Mouse (Mus musculus): ENCODE results near the gene Dnajc27. TPM values are rescaled to one million over a fixed set of nuclear protein-coding genes. Genes with fewer than 3 reads are reported as not detected.

Dnajc27 gene
- total RNA-seq, 4 experiments from 2014 or later = 5.2 to 7.1 (median 6.6) TPM

DNA sequence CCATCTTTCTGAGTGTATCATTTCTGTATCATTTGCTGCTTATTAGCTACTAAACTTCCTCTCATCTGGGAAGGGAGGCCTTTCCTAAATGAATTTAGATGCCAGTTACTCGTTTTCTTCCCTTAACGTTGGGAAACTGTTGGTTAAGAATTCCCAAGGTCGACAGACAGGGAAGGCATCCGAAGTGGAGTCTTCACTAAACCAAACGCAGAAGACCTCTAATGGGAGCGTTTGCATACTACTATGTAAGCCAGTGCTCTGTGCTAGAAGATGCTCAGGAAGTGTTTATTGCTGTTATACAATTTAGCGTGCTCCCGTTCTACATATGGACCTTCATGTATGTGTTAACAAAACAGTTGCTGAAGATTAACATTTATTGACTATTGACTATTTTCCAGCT is 1.1 kb downstream of the Dnajc27 start:
- DNase-seq = no peak

- peak; percentile 58 for DNase-seq
Observed at GRCm38 (mm10) chr12:4107383-4107782, 25.0 kb downstream of the Dnajc27 start.

DNA sequence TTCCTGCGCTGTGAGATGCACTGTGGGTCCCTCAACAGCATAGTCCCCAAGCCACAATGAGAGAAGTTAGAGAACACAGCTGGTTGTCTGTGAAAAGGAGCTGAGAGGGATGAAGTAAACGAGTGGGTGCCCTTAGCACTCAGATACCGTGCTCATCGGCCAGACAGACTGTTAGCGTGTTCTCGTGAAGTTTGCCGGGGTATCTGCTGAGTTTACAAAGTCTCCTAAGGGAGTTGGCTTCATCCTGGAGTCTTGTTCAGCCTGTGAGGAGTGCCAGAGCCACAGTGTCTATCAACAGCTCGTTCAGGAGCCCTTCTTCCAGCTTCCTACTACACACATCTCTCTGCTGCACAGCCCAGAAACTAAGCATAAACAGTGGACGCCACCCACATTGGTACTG is 33.7 kb downstream of the Dnajc27 start:
- no peak for DNase-seq

DNA sequence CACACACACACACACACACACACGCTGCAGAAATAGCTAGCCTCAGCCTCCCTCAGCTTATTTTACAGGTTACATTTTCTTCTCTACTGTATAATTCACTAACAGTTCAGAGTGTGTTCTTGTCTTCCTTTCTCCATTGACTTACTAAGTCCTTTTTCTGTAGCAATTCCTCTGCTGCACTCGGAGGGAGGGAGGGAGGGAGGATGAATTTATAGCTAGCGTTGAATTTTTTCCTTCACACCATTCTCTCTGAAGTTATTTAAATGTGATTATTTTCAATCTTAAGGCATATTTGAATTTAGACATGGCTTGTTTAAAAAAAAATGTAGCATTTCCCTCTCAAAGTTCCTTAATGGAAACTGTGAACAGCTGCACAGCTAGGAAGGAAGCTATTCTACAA is 34.8 kb downstream of the Dnajc27 start:
- no peak for DNase-seq

GRCm38 (mm10) chr12:4117579-4117978 is 35.2 kb downstream of the Dnajc27 start:
- no peak for DNase-seq

DNA sequence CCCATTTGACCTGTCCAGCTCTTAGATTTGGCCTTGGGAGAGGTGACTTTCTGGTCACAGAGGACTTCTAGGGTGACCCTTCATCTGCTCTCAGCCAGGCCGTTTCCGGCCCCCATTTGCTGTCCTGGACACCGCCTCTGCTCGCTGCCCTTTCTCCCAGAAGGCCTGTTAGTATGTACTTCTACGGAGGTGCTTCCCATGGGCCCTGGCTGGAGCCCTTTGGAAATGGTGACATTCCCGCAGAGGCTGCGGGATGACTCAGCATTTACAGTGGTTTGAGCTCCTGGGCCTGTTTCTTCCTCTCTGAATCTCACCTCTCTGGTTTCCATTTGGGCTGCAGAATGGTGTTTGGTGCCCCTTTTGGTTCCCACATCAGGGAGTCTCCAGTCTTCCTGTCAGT is 45.0 kb downstream of the Dnajc27 start:
- no peak for DNase-seq

GRCm38 (mm10) chr12:4132941-4133846 is 50.8 kb downstream of the Dnajc27 start, which contains the start of gene Adcy3:
Adcy3 (plus strand) TSS chr12:4133103.
- DNase-seq = peak; percentile 31

DNA sequence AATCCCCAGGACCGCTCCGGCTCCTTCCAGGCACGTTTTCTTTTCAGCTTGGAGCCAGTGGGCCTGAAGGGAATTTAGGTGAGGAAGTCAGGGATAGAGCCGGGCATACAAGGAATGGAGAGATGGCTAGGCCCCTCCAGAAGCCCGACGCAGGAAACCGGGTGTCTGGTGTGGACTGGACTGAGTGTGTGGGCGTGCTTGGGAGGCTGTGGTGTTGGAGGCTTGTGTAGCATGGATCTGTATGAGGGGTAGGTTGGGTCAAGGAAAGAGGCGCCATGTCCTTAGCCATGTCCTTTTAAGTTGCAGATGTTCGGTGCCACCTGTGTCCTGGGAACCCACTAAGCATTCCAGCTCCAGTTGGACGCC is 51.4 kb downstream of the Dnajc27 start:
- no peak for DNase-seq

DNA sequence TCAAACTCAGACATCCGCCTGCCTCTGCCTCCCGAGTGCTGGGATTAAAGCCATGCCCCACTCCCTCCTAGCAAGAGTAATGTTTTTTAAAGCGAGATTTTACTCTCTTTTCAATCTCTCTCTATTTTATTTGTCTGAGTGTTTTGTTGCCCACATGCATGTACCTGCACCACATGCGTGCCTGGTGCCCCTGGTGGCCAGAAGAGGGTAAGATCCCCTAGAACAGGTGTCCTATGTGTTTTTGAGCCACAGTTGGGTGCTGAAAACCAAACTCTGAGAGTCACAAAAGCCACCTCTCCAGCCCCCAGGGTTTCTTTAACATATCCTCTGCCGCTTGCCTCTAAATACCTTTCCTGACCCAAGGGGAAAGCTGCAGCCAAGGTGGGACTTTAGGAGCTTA is 60.8 kb downstream of the Dnajc27 start:
- no peak for DNase-seq

DNA sequence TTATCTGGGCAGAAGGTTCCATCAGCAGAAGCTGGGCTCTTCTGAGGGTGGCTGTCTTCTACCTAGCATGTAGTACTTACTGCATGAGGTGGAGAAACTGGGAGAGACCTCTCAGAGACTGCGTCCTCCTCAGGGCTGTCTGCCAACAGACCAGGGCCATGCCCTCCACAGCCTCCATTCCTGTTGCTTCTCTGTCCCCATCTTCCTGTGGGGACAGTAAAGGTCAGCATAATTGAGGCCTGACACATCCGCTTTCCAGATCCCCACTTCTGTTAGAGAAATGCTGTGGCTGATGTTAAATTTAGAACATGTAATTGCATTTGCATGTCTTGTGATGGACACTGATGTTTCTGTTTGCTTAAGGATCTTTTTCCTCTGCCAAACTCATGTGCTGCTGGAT is 68.6 kb downstream of the Dnajc27 start:
- DNase-seq = no peak

DNA sequence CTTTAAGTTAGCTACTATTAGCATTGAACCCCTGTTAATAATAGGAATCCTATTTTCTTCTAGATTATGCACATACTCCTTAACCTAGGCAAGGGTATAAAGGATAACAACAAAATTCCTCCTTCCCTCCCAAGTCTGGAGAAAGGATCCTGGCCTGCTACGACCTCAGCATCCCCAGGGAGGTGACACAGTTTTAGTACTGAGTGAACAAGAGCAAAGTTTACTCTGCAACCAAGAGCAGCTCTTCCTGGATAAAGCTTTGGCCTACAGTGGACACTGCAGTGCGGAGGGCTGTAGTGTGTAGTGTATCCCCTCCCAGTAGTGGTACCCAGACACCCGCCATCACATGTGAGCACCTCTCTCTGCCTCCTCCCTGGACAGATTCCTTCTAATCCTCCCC is 69.6 kb downstream of the Dnajc27 start:
- no peak for DNase-seq

- DNase-seq = no peak
Observed at GRCm38 (mm10) chr12:4157466-4157865, 75.1 kb downstream of the Dnajc27 start.

DNA sequence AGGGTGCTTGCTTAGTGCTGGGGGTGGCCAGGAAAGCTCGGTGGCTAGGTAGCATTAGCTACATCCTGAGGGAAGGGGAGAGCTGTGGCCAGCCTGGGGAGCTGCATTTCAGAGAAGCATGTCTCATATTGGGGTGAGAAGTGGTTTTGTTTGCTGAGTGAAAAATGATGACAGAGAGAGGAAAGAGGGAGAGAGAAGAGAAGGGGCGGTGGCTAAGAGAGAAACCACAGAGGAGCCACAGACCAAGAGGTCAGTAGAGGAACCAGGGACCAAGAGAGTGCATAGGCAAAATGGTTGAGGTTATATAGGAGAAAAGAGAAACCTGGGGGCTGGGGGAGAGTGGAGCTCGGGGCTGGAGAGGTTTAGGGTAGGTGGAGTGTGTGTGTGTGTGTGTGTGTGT is 75.8 kb downstream of the Dnajc27 start:
- DNase-seq = no peak

- DNase-seq = no peak
Observed at GRCm38 (mm10) chr12:4158868-4159632, 76.7 kb downstream of the Dnajc27 start.

Other genes with a start within 250 kb of the Dnajc27 start
- gene Pomc, start 127.6 kb upstream of the Dnajc27 start, total RNA-seq (2022) = 1 to 10 TPM in 3 of 4 experiments, under 1 TPM in 1; 0.62 to 2.0 (median 1.6) TPM
- gene Efr3b, start 43.7 kb upstream of the Dnajc27 start, total RNA-seq (2022) = 1 to 10 TPM; 2.1 to 4.9 (median 3.8) TPM
- 10 to 100 TPM; 40.5 to 52.1 (median 41.5) TPM for gene Adcy3, start 50.5 kb downstream of the Dnajc27 start, total RNA-seq (2022)
- 1 to 10 TPM; 7.0 to 9.4 (median 8.5) TPM for gene Ptrhd1, start 151.4 kb downstream of the Dnajc27 start, total RNA-seq (2022)
- gene Cenpo, start 151.7 kb downstream of the Dnajc27 start, total RNA-seq (2022) = 10 to 100 TPM in 3 of 4 experiments, 1 to 10 TPM in 1; 8.3 to 15.3 (median 12.2) TPM

All from adrenal gland, adult 8-10 months (tissue).